Mouse (Mus musculus): Measurements from ENCODE around the gene Atp11a.

Atp11a gene

DNA sequence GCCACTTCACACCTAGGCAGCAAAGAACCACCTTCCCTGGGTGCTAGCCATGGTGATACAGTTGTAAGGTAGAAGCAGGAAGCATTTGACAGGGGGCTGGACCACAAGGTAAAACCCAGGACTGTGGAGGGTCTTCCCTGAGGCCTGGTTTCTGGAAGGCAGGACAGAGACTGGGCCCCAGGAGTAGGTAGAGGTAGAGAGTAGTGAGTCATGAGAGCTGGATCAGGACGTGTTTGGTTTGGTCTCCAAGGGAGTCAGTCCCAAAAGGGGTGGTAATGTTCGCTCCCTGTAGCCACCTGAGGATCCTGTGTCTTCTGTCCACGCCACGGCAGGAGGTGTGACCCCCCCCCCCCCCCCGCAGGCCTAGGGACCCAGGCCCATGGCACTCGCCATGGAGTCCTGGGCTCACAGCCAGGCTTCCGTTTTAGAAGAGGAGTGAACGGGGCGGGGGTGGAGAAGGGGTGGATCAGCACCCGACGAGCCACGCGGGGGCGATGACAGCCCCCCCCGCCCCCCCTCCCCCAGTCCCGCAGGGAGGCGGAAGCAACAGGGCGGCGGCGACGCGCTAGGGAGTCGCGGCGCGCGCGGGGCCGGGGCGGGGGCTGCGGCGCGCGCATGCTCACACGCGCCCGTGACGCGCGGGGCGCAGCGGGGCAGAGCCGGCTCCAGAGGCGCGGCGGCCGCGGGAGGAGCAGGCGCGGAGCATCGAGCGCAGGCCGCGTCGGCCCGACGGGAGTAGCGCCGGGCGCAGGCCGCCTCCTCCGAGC is at the start of gene Atp11a:
Gene Atp11a (plus strand): TSS at position 624 of the 767 bp plus-strand sequence.
- DNase-seq (ENCODE audit: low spot score in 2 of 2) = peak in 1 of 2 experiments; percentile 42

- no peak for DNase-seq (ENCODE audit: low spot score in 2 of 2)
Measured at GRCm38 (mm10) chr8:12711623-12712022, 45.2 kb upstream of the Atp11a start.

- DNase-seq (ENCODE audit: low spot score in 2 of 2) = no peak
Measured at GRCm38 (mm10) chr8:12715861-12716585, 40.8 kb upstream of the Atp11a start.

DNA sequence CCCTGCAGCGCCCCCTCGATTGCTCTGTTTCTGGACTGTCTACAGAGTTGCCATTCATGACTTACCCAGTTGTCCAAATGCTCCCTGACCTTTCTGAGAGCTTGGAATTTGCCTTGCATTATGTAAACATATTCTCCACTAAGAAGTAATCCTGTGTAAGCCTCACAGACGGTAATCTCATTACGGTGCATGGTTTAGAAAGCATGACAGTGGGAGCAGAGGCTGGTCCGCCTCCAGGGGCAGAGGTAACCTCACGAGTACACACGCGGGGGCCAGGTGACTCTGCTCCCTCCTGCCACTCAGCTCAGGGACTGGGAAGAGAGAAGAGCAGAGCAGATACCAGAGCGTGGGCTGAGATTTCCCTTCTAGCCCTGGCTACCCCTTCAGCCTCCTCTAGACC is 37.7 kb upstream of the Atp11a start:
- DNase-seq (ENCODE audit: low spot score in 2 of 2) = no peak

DNA sequence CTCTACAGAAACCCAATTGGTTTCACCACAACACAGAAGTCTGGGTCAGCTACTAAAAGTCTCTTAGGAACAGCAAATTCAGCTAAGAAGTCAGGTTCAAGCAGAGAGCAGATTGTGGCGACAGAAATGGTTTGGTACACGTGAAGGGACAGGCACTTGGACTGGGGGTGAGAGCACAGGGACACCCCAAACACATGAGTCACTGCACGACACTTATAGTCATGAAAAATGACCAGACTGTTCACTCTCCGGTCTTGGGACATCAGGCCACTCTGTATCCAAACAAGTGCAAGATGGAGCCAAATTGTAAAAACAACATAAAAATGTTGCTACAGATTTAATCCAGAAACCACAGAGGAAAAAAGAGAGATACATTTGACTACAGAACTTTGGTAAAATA is 28.2 kb upstream of the Atp11a start:
- no peak for DNase-seq (ENCODE audit: low spot score in 2 of 2)

DNA sequence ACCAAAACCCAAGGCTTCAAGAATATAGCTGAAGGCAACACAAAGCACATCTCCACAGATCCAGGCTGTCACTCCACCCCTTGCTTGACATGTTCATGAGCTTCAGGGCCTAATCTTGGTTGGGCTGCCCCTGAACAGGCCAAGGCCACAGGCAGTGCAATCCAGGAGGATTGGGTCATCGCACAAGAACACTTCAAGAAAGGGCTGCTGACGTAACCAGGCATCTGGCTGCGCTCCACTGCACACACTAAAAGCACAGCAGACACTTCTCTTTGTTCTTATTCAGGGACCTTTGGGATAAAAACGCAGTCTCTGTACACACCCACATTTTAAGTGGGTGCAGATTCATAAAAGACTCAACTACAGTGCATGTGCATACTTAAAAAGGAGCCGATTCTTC is 26.0 kb upstream of the Atp11a start:
- DNase-seq (ENCODE audit: low spot score in 2 of 2) = no peak

DNA sequence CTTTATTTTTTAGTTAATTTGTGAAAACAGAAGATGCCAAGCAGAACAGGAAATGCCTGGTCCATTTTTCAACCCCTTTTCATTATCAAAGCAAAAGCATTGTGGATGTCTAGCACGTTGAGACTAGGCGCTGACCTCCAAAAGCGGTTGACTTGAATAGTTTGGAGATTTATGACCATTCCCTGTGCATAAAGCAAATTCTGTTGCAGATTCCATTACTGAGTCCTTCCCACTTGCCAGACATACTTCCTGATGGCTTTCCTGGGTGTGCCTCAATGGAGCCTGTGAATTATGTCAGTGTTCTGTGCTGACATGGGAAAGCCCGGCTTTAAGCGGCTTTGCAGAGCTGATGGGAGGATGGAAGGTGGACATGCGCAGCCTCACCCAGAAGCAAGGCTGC is 24.4 kb upstream of the Atp11a start:
- no peak for DNase-seq (ENCODE audit: low spot score in 2 of 2)

DNA sequence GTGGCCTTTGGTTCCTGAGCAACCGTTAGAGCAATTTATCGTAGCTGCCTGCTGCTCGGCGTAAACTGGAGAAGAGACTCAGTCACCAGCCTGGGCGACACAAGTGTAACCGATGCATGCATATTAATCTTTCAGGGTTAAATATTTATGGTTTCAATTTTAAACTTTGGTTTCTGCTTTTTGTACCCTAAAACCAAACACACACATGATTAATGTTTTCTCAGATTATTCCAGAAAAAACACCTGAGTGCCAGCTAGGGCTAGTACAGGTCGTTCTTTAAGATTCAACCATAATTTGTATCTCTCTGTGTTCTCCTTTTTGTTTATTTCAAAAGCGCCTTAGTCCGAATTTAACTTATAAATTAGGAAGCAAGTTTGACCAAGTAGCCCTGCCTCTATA is 17.7 kb upstream of the Atp11a start:
- DNase-seq (ENCODE audit: low spot score in 2 of 2) = no peak

GRCm38 (mm10) chr8:12743390-12743789 is 13.4 kb upstream of the Atp11a start:
- DNase-seq (ENCODE audit: low spot score in 2 of 2) = no peak

DNA sequence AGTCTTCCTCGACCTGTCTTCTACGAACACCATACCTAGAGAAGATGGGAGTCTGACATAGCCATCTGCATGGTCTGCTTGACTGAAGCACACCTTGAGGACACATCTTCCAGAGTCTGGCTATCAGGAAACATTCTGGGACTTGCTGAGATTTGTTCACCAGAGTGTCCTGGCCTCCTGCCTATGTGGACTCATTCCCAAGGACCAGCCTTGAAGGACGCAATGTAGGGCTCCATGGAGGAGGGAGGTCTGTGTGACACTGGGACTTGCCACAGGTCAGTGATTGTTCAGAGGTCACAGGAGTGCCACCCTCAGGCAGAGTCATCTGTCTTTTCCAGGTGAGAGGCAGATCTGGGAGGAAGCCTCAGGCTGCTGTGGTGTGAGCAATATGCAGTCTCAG is 8.6 kb upstream of the Atp11a start:
- DNase-seq (ENCODE audit: low spot score in 2 of 2) = no peak

- no peak for DNase-seq (ENCODE audit: low spot score in 2 of 2)
Measured at GRCm38 (mm10) chr8:12749116-12749515, 7.7 kb upstream of the Atp11a start.

- no peak for DNase-seq (ENCODE audit: low spot score in 2 of 2)
Measured at GRCm38 (mm10) chr8:12753054-12753453, 3.8 kb upstream of the Atp11a start.

DNA sequence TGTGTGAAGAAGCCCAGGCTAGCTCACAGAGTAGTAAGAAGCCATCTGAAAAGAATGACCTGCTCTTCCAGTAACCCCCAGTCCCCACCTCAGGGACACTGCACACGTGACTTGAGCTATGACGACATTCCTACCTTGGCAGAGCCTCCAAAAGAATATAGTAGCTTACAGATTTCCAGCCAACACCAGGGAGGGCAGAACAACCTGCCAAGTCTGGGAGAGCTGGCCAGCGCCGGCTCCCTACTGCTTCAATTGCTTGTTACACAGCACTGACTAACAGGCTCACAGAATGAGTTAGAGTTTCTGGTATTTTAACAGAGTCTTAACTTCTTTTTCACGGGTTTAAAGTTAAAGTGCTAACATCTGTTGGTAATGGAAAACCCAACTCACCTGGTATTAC is 2.7 kb upstream of the Atp11a start:
- no peak for DNase-seq (ENCODE audit: low spot score in 2 of 2)

GRCm38 (mm10) chr8:12755312-12755711 is 1.5 kb upstream of the Atp11a start:
- DNase-seq (ENCODE audit: low spot score in 2 of 2) = no peak

- no peak for DNase-seq (ENCODE audit: low spot score in 2 of 2)
Measured at GRCm38 (mm10) chr8:12755826-12756225, 988 bp upstream of the Atp11a start.

DNA sequence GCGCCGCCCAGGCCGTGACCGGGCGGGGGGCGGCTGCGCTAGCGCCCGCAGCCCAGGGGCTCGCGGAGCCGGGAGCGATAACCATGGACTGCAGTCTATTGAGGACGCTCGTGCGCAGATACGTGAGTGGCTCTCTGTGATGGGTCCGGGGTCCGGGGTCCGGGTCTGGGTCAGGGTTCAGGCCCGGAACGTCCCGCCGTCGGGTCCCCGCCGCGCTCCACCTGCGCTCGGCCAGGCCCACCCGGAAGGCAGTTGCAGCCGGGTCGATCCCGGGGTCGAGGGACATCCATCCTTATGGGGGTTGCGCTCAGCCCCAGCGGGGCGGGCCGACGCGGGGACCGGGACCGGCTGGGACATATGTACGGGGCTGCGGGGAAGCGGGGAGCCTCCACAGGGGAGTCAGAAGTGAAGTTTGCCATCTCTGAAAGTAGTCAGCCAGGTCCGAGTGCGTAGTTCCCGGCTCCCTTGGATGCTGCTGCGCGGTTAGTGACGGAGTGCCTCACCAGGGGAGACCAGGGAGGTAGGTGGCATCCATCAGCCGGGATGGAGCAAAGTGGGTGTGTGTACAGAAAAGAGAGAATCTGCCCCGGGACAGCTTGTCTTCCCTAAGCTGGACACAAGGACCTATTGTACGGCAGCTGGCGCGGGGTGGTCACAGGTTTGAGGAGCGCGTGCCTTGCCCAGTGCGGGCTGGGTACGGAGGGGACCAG is 572 bp downstream of the Atp11a start:
- DNase-seq (ENCODE audit: low spot score in 2 of 2) = peak in 1 of 2 experiments; percentile 23

DNA sequence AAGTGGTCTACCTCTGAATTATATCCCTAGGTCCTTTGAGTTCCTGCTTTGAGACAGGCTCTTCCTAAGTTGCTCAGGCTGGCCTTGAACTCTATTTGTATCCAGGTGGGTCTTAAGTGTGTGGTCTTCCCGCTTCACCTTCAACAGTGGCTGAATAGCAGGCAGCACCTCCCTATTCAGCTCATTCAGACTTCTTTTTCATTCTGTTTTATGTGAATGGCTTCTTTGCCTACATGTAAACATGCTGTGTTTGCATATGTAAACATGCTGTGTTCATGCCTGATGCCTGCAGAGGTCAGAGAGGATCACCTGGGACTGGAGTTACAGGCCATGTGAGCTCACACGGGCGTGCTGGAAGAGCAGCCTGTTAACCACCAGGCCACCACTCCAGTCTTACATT is 3.1 kb downstream of the Atp11a start:
- DNase-seq (ENCODE audit: low spot score in 2 of 2) = no peak

DNA sequence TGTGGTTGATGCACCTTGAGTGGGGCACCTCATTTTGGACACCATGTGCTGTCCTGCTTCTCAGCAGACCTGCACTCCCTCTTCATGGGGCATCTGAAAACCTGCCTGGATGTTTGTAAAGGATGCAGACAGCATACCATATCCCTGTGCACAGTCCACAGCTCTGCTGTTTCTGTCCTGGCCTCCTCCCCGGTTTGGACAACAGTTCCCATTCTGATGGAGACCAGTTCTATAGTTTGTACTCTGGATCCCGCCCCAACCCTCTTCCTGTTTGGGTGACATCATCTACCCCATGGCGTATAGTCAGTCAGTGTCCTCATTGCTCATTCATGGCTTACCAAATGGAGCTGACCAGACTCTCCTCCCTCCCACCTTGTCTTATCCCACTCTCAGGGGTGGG is 5.1 kb downstream of the Atp11a start:
- no peak for DNase-seq (ENCODE audit: low spot score in 2 of 2)

- no peak for DNase-seq (ENCODE audit: low spot score in 2 of 2)
Measured at GRCm38 (mm10) chr8:12763565-12764108, 6.8 kb downstream of the Atp11a start.

DNA sequence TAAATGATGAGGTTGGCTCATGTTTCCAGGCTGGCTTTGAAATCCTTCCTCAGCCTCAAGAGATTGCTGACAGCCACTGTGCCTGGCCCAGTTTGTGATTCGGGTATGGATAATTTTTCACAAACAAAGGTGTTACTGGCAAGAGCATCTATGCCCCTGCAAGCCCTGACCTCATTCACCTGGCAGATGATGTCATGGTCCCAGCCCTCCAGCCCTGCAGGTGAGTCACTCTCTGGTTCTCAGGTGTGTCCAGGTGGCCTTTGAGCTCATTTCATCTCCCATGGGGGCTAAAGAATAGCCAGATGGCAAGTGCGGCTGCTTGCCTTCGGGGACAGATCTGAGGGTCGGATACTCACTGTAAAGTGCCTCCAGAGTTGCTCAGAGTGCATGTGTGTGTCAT is 8.2 kb downstream of the Atp11a start:
- no peak for DNase-seq (ENCODE audit: low spot score in 2 of 2)

GRCm38 (mm10) chr8:12767176-12767575 is 10.4 kb downstream of the Atp11a start:
- DNase-seq (ENCODE audit: low spot score in 2 of 2) = no peak

DNA sequence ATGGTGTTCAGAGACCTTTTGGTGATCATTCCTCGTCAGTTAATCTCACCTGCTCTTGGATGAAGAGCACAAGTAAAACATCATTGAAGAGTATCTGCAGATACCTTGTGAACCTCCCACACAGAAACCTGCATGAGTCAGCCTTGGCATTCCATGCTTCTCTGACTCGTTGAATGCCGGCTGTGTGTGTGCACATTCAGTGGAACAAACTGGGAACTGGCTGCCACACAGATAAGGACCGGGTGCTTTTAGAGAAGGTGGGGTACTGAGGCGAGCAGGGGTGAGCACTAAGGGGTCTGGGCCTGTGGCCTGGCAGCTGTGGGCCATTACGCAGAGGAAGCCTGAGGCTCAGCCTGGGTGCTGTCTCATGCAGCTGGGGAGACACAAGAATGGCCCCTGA is 11.9 kb downstream of the Atp11a start:
- no peak for DNase-seq (ENCODE audit: low spot score in 2 of 2)

Measured in frontal cortex, postnatal 14 days (tissue).